Mouse (Mus musculus): ENCODE measurements around the gene Cop1.

DNA sequence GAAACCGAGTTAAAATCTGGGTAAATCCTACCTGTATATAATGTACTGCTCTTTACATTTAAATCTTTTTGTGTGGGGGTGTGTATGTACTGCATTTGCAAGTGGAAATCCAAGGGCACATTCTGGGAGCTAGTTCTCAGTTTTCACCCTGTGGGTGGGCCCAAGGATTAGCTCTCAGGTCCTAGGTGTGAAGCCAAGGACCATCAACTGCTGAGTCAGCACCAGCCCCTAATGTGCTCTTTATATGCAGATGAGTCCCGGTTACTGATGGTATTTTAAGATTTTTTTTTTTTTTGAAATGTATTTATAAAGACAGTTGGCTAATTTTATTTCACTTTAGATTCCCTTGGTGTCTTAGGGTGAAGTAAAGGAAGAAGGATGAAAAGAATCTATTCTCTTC, 110.2 kb downstream of the Cop1 start:
- no peak for TF ChIP-seq CTCF (IDR thresholded peaks at IDR 0.05; ENCODE audit: borderline replicate concordance, insufficient read depth, low read length)
- TF ChIP-seq POLR2A (IDR thresholded peaks at IDR 0.05; ENCODE audit: low read depth, low read length) = no peak

All from embryonic fibroblast, embryonic 13.5 days (primary cell).